Mouse (Mus musculus) midbrain, postnatal 0 days (tissue): ENCODE measurements around the gene Tbc1d1. TPM values are rescaled to one million over a fixed set of nuclear protein-coding genes. Genes with fewer than 3 reads are reported as not detected.

Source experiments
- ATAC-seq: fragments of 200-750 bp; cut with Nextera tagmentation; 2 replicates; pipeline ENCODE4 v1.8.0; 2017; ENCODE audit warnings: moderate number of reproducible peaks, mild to moderate bottlenecking, moderate TSS enrichment, moderate library complexity; ENCODE audit not compliant: low FRiP score
- DNase-seq: peaks from one replicate; pipeline ENCODE4 v3.0.0-alpha.2; 2015; ENCODE audit warnings: low spot score
- H3K27ac ChIP-seq: fragments of 300-500 bp; sonication (generic); 2 replicates; pipeline ENCODE4 v1.5.1; 2014; ENCODE audit warnings: low read depth, mild to moderate bottlenecking, low read length, mixed read lengths
- H3K27me3 ChIP-seq: fragments of 300-500 bp; sonication (generic); 2 replicates; pipeline ENCODE4 v1.6.1; 2014; ENCODE audit warnings: low read length, control low read depth, mixed read lengths; ENCODE audit not compliant: insufficient read depth
- H3K36me3 ChIP-seq: fragments of 300-500 bp; sonication (generic); 2 replicates; pipeline ENCODE4 v1.6.1; 2014; ENCODE audit warnings: low read length, control low read depth, mixed read lengths; ENCODE audit not compliant: insufficient read depth
- H3K4me1 ChIP-seq: fragments of 300-500 bp; sonication (generic); 2 replicates; pipeline ENCODE4 v1.6.1; 2014; ENCODE audit warnings: mild to moderate bottlenecking, control low read depth, antibody characterized with exemption, low read length, mixed read lengths; ENCODE audit not compliant: insufficient read depth
- H3K4me2 ChIP-seq: fragments of 300-500 bp; sonication (generic); 2 replicates; pipeline ENCODE4 v1.6.1; 2014; ENCODE audit warnings: low read depth, mild to moderate bottlenecking, low read length, mixed read lengths; ENCODE audit not compliant: poor library complexity, severe bottlenecking
- H3K4me3 ChIP-seq: fragments of 300-500 bp; sonication (generic); 2 replicates; pipeline ENCODE4 v1.5.1; 2014; ENCODE audit warnings: low read depth, mild to moderate bottlenecking, low read length, moderate library complexity
- H3K9ac ChIP-seq: fragments of 300-500 bp; sonication (generic); replicated peaks from 2 replicates; pipeline ENCODE4 v1.6.1; 2014; ENCODE audit warnings: mild to moderate bottlenecking, low read length, moderate library complexity, mixed read lengths; ENCODE audit not compliant: poor library complexity, severe bottlenecking
- H3K9me3 ChIP-seq: fragments of 300-500 bp; sonication (generic); 2 replicates; pipeline ENCODE4 v1.6.1; 2016; ENCODE audit warnings: low read length, control low read depth
- CTCF ChIP-seq: IDR thresholded peaks from 2 replicates; pipeline ENCODE4 v1.5.1; 2016; ENCODE audit warnings: antibody characterized with exemption, mild to moderate bottlenecking
- WGBS: fragments of 180-500 bp; shearing (Covaris S2); extraction: QIAGEN DNeasy Blood & Tissue Kit; methylation state at CpG from one replicate; pipeline ENCODE4 v1.1.7; 2014; 5-methylcytosine and 5-hydroxymethylcytosine counted together
- polyA plus RNA-seq: library from polyadenylated mRNA; unstranded; fragments of >200 nt; fragmentation: Nextera tagmentation; extraction: Ambion mirVana; gene quantifications from 2 replicates; pipeline ENCODE4 v1.2.1, GENCODE M21; 2015
- total RNA-seq: library from RNA; depleted of rRNA; stranded (reverse); fragments of >200 nt; gene quantifications from 2 replicates; pipeline ENCODE4 v1.2.3, GENCODE M21; 2014

The Tbc1d1 gene
- total and polyA plus RNA-seq, 2 experiments from 2014 or later = 5.6 to 11.3 TPM

DNA sequence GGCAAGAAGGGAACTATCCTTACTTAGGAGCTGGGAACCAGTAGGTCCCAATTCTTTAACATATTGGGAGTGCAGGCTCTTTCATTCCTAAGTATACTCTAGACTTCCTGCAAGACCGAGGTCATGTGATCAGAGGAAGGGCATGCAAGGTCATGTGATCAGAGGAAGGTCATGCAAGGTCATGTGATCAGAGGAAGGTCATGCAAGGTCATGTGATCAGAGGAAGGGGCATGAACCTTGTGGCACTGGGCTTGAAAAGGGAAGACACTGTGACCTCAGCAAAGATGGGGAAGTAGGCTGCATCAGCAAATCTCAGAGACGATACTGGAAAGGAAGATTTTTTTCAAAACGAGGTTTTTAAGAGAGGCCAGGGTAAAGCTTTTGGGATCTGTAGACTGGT lies 49.5 kb downstream of the Tbc1d1 start:
- H3K4me1 ChIP-seq = no peaks in the 10 kb centered on the region
- H3K27me3 ChIP-seq = no peaks in the 10 kb centered on the region
- H3K4me2 ChIP-seq = no peak overlapping the region
- no peak for TF ChIP-seq CTCF
- no peaks in the 10 kb centered on the region for H3K36me3 ChIP-seq
- H3K9me3 ChIP-seq = no peaks in the 10 kb centered on the region
- no peak overlapping the region for H3K4me3 ChIP-seq
- ATAC-seq (no peak), DNase-seq (no peak)
- WGBS = 87% methylated on average over 3 of the region's 3 CpGs
- no peak overlapping the region for H3K9ac ChIP-seq
- no peak overlapping the region for H3K27ac ChIP-seq

DNA sequence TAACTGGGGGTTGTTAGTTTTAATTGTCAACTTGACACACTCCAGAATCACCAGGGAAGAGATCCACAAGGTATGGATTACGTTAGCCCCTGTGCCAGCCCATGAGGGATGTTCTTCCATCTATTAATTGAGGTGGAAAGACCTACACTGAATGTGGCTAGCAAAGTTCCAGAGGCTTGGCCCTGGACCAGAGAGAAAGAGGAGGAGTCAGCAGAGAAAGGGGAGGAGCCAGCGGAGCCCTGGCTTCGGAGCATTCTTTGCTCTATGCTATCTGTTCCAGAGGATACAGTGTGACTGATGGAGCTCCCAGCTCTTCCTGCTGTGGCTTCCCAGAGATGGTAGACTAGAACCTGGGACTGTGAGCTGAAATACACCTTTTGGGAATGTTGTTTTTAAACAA lies 50.3 kb downstream of the Tbc1d1 start:
- DNase-seq (no peak), ATAC-seq (no peak)
- Histone ChIP-seq H3K4me1 (no peaks in the 10 kb centered on the region), H3K4me2 (no peak overlapping the region), H3K9me3 (no peaks in the 10 kb centered on the region), H3K36me3 (no peaks in the 10 kb centered on the region), H3K9ac (no peak overlapping the region), H3K4me3 (no peak overlapping the region), H3K27me3 (no peaks in the 10 kb centered on the region), H3K27ac (no peak overlapping the region)
- WGBS = 83% methylated on average over 3 of the region's 3 CpGs
- no peak for TF ChIP-seq CTCF

GRCm38 (mm10) chr5:64206875-64207274 lies 50.8 kb downstream of the Tbc1d1 start:
- DNase-seq (no peak), ATAC-seq (no peak)
- Histone ChIP-seq H3K4me1 (no peaks in the 10 kb centered on the region), H3K4me3 (no peak overlapping the region), H3K9ac (no peak overlapping the region), H3K4me2 (no peak overlapping the region), H3K9me3 (no peaks in the 10 kb centered on the region), H3K27me3 (no peaks in the 10 kb centered on the region), H3K27ac (no peak overlapping the region), H3K36me3 (no peaks in the 10 kb centered on the region)
- 90% methylated on average over 8 of the region's 8 CpGs for WGBS
- TF ChIP-seq CTCF = no peak

DNA sequence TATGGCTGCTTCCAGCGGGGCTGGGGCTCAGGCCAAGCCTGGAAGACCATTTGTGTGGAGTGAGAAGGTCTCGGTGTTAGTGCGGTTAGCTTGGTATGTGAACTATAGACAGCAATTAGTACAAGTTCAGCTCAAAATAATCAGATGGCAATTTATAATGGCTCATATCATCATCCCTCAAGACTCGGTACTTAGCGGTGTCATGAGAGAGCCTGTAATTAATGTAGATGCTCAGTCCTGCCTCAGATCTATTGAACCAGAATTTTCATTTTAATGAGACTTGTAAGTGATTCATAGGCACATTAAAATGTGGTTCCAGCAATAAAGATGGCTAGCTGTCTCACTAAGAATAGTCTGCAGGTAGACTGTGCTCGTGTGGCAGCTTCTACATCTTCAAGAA lies 51.7 kb downstream of the Tbc1d1 start:
- no peak overlapping the region for H3K9ac ChIP-seq
- no peak for TF ChIP-seq CTCF
- ATAC-seq = no peak
- H3K36me3 ChIP-seq = no peaks in the 10 kb centered on the region
- peak; percentile 15 for DNase-seq
- no peaks in the 10 kb centered on the region for H3K27me3 ChIP-seq
- H3K4me3 ChIP-seq = no peak overlapping the region
- H3K4me2 ChIP-seq = no peak overlapping the region
- 90% methylated on average over 6 of the region's 6 CpGs for WGBS
- H3K9me3 ChIP-seq = no peaks in the 10 kb centered on the region
- no peaks in the 10 kb centered on the region for H3K4me1 ChIP-seq
- H3K27ac ChIP-seq = no peak overlapping the region

DNA sequence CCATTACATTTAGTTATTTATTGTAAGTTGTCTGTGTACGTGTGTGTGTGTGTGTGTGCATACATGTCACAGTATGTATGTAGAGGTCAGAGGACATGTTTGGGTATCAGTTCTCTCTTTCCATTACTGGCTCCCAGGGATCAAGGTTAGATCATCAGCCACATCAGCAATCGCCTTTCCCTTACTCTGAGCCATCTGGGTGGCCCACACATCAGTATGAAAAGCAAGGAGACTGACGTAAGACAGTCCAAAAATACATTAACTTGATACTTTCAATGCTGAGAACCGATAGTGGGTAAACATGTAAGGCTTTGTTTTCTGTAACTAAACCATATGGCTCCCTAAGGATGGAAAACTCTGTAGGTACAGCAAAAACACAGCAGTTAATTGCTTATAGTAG lies 54.7 kb downstream of the Tbc1d1 start:
- Histone ChIP-seq H3K27me3 (no peaks in the 10 kb centered on the region), H3K4me2 (no peak overlapping the region), H3K4me3 (no peak overlapping the region), H3K27ac (no peak overlapping the region), H3K4me1 (no peaks in the 10 kb centered on the region), H3K36me3 (no peaks in the 10 kb centered on the region), H3K9me3 (no peaks in the 10 kb centered on the region), H3K9ac (no peak overlapping the region)
- DNase-seq (no peak), ATAC-seq (no peak)
- no peak for TF ChIP-seq CTCF
- 82% methylated on average over 4 of the region's 4 CpGs for WGBS

GRCm38 (mm10) chr5:64211284-64211683 lies 55.2 kb downstream of the Tbc1d1 start:
- 80% methylated on average over 7 of the region's 7 CpGs for WGBS
- DNase-seq = no peak
- no peaks in the 10 kb centered on the region for H3K9me3 ChIP-seq
- no peaks in the 10 kb centered on the region for H3K4me1 ChIP-seq
- no peaks in the 10 kb centered on the region for H3K36me3 ChIP-seq
- no peak overlapping the region for H3K4me3 ChIP-seq
- TF ChIP-seq CTCF = no peak
- H3K9ac ChIP-seq = no peak overlapping the region
- no peak for ATAC-seq
- H3K4me2 ChIP-seq = no peak overlapping the region
- no peak overlapping the region for H3K27ac ChIP-seq
- H3K27me3 ChIP-seq = no peaks in the 10 kb centered on the region
